Mouse (Mus musculus): ENCODE results near the gene Ccdc12.

The Ccdc12 gene

DNA sequence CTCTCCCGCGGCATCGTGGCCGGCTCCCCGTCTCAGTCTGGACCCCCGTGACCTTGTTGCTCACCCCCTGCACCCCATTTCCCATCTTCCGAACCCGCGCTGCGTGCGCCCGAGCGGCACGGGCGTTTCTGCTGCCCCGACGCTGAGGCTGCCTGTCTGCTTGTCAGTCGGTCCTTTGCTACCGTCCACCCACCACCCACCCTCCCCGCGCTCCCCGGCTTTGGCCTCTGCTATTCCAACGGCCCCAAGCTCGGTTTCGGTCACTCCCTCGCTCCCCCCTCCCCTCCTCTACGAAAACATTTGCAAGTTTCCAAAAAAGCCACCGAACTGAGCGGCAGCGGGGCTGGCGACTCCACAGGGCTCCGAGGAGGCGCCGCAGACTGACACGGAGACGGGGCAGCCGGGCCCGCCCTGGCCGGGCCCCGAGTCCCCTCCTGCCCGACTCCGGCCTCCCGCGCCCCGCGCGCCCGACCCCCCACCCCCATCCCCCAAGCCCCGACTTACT, 86.7 kb downstream of the Ccdc12 start:
- DNase-seq (ENCODE audit: low spot score): peak; percentile 54

DNA sequence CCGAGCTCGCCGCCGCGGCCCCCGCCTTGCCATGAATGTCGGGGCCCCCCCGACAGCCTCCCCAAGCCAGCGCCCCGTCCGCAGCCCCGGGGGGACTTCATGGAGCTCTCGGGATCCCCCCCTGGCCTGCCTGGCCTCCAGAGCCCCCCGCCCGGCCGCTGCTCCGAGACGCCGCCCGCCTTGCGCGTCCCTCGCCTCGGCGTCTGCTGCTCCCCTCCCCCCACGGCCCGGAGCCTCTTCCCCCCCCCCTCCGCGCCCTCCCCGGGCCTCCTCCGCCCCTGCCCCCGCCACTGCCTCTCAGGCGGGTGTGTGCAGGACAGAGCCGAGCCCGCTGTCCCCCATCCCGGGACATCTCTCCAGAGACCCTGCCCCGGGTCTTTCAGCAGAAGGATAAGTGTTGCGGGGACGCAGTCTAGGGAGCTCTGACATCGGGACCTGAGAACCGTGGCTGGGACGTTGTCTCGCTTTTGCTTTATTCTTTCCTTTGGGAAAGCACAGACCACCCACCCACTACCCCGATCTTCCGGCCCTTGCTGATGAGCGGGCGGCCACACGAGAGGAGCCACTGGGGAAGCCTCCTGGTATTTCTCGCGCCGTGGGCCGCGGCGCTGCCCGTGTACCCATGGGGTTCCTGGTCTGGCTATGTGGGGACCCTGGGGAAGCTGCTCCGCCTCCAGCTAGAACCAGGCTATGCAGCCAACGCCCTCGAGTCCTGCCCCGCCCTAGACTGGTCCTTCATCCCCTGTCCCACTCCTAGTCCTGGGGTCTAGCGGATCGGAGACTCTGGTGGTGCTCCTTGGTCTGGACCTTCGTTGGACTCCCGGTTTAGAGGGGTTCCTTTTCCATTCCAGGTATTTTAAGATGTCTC, 87.4 kb downstream of the Ccdc12 start:
- DNase-seq (ENCODE audit: low spot score): peak; percentile 59

DNA sequence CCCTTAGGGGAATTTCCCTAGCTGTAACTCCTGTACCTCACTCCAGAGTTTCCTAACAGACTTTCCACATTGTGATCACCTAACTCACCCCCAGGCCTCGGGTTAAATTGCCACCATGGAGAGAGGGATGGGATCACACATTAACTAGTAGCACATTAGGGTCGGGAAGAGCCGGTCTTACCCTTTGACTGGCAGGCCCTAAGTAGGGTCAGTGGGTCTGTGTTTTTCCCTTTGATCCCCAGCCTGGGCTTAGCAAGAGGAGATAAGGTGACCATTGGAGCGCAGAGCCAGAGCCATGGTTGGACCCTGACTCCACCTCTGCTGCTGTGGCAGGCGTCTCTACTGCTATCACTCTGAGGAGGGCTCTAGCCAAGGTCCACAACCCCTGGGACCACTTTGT, 89.4 kb downstream of the Ccdc12 start:
- no peak for DNase-seq (ENCODE audit: low spot score)

DNA sequence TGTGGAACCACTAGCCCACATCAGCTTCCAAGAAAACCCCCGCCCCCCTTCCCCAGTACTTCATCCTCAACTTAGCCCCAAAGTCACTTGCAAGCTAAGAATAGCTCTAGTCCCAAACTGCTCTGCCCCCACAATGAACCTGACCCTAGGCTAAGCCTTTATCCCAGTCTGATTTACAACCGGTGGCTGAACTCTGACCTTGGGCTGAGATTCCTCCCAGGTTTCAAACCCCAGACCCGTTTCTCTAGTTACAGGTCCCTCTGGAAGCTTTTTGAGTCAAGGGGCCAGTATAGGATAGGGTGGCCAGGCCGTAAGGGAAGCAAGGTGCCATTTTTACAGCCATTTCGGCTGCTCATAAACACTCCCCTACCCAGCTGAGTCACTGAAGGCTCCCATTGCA, 89.9 kb downstream of the Ccdc12 start:
- no peak for DNase-seq (ENCODE audit: low spot score)

DNA sequence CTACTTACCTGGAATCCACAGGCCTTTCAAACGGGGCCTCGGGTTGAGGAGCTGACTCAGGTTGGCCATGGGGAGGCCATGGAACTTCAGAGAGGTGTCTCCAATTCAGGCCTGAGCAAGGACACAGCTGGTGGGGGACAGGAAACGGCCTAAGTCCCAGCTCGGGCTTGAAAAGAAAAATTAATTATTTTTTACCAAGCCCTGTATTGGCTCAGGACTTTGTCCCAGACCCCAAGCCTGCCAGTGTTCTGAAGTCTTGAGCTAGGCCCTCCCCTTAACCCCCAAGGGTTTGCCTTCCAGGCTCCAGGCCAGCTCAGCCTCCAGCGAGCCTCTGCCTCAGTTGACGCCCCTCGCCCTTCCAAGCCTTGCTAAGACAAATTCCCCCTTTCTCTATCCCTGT, 90.7 kb downstream of the Ccdc12 start, which contains the start of gene Pth1r:
Pth1r (minus strand) TSS at position 185 of the 400 bp plus-strand sequence.
- DNase-seq (ENCODE audit: low spot score): no peak

DNA sequence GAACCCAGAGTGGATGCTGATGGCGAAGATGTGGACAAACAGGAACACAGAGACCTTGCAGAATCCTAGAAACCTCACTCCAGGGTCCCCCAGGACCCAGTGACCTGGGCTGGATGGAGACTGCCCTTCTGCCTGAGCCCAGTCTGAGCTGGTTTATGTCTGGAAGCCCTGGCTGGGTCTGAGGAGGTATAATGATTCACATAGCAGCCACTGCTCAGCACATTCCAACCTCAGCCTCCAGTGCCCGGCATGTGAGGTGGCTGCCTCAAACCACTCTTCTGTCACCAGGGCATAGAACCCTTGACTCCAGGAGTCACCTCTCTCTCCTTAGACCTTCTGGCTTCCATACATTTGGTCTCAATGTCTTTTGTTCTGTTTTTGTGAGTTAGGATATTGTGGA, 92.1 kb downstream of the Ccdc12 start:
- no peak for DNase-seq (ENCODE audit: low spot score)

DNA sequence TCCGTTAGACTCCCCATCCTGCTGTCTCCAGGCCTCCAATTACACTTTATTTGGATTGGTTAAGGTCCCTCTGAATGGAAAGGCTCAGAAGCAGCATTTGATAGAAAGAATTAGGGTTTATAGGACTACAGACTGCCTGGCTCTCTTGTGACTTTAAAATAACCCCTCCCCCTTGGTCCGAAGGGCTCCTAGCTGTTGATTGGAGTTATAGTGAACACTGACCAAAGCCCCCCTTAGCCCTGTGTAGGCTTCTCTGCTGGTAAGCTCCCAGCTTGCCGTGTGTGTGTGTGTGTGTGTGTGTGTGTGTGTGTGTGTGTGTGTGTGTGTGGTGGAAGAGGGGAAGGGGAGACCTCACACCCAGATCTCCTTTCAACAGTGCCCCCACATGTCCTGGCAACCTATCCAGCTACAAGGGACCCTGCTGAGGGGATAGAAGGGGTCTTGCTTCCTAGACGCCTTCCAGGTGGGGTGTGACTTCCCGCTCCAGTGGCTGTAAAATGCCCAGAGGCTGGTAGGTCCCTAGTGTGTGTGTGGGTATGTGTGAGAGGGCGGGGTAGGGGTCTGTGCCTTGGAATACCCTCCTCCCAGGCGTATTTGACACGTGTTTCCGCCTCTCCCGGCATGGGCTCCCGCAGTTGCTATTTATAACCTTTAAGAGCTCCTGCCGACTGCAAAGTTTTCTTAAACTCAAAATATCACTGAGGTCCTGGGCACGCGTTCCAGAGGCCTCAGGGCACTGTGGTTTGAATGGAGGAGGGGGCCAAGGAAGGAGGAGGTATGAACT, 94.3 kb downstream of the Ccdc12 start:
- no peak for DNase-seq (ENCODE audit: low spot score)

DNA sequence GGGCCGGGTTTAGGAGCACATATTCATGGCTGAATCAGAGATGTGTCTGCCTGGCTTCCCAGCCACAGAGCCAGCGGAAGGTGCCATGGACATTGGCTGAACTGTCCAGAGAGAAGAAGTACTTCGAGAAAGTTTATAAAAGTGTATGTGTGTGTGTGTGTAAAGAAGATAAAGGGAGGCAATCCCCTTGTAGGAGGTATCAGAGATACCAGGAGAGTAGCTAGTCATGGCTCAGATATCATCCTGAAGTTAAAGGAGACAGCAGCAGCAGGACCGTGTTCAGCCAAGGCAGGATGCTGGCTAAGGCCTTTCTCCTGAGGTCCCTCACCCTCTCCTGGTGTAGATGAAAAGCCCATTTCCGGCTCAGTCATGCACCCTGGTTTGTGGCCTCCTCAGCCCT, 95.1 kb downstream of the Ccdc12 start:
- no peak for DNase-seq (ENCODE audit: low spot score)

DNA sequence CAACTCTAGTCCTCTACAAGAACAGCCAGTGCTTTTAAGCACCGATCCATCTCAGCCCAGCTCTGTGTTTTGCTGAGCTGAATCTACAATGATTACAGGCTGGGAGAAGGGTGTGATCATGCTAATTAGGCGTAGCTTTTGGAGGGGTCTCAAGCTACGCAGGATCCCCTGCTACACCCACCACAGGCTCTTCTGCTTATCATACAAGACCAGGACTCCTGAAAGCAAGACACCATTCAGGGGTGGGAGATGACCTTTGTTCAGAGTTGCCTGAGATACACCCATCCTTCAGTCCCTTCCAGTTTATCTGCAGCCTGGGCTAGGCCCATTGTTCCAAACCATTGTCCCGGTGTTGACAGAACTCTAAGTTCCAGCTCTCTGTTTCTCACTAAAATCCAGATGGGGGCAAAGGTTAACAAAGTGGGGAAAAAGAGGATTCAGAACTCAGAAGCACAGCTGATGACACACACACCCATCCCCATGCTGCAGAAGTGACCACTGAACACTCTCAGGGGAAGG, 96.7 kb downstream of the Ccdc12 start:
- no peak for DNase-seq (ENCODE audit: low spot score)

DNA sequence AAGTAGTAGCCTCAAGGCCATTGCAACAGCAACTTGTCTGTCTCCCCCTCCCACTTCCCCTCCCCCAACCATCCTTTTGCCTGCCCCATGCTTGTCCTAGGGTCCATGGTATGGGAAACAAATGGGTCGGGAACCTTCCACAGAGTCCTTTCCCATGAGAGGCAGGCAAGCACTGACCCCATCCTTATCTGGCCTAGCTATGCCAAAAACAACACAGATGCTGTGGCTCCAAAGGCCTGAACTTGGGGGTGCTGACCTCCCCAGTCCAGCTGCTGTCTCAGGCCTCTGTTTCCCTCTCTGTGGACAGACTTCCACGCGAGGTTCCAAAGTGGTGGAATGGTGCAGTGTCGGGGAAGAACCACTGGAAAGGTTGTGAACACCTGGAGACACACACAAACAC, 97.5 kb downstream of the Ccdc12 start:
- DNase-seq (ENCODE audit: low spot score): no peak

DNA sequence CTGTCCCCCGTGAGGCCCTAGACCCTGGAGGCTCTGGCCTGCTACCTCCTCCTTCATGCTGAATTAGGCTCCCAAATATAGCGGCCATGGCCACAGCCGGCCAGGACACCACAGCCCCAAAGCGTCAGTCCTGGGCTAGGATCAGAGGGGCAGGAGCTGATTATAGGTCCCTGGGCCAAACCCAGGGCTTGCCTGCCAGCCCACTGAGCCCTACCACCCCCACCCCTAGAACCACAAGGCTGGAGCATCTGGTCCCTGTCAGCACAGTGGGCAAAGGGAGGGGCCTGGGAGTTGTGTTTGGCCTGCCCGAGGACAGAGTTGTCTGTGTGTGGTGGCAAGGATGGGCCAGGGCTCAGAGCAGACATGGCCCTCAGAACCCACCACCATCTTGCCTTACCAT, 101.5 kb downstream of the Ccdc12 start:
- no peak for DNase-seq (ENCODE audit: low spot score)

DNA sequence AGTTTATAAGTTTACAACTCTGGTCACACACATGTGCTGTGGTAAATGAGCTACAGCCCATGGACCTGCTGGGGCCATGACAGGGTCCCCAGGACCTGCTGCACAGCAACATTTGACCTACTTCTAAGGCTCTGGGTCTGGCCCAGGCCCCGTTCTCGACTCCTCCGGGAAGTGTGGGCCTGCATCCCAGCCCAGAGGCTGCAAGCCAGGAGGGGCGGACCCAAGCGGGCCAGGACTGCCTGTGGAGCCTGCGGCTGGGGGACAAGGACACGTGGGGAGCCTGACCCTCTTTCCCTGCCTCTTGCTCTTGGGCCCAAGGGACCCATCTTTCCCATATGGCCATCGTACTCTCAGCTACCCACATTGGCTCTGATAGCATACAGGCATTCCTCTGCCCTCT, 102.3 kb downstream of the Ccdc12 start:
- no peak for DNase-seq (ENCODE audit: low spot score)

DNA sequence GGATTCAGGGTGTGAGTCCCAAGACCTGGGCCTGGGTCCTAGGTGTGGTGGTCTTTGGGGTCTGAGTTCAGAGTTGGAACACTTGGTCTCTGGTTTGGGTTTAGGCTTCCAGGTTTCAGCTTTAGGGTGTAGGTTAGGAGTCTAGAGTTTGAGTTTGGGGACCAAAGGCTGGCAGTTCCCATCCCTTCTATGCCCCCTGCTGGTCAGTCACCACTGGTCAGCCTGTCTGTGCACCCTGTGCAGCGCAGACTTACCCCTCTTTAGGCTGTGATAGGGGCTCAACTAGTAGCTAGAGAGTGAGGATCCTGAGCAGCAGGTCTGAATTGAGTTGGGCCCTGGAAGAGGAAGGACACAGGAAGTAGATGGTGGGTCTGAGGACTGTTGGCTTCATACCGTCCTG, 103.0 kb downstream of the Ccdc12 start:
- peak; percentile 76 for DNase-seq (ENCODE audit: low spot score)

DNA sequence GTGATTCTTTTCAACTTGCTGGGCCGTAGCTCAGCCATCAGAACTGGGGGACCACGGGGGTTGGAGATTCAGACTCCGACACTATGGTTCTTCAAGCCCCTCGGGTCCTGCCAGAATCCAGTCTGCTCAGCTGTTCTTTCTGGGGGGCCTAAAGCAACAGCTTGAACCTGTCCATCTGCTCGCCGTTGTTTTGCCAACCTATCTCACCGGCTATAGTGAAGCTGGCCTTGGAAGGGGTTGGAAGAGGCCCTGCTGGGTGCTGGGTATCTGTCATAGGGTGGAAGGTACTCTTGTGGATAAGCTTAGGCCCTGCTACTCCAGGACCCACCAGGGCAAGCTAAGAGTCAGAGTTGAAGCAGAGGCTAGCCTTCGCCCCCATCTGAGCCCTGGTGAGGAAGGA, 104.6 kb downstream of the Ccdc12 start:
- DNase-seq (ENCODE audit: low spot score): no peak

All from retina, embryonic 14.5 days (tissue).